Mouse (Mus musculus): ENCODE results near the gene Smarcc1. TPM values are rescaled to one million over a fixed set of nuclear protein-coding genes. Genes with fewer than 3 reads are reported as not detected.
"Not testable (repeated sequence)": the region's sequence is repeated elsewhere in the genome, so short reads cannot be mapped to it uniquely, and the experiment has no call there.

The Smarcc1 gene
- total RNA-seq, 2 experiments from 2014 or later, result 72.1 to 74.1 TPM

DNA sequence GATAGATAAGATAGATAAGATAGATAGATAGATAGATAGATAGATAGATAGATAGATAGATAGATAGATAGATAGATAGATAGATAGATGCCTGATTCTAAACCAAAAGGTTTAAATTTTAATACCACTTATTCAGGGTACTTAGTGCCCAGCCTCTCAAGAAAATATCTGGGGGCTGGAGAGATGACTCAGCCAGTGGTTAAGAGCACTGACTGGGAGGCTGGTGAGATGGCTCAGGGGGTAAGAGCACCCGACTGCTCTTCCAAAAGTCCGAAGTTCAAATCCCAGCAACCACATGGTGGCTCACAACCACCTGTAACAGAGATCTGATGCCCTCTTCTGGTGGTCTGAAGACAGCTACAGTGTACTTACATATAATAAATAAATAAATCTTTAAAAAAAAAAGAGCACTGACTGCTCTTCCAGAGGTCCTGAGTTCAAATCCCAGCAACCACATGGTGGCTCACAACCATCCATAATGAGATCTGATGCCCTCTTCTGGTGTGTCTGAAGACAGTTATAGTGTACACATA, 6.6 kb downstream of the Smarcc1 start:
- DNase-seq (ENCODE audit: extremely low spot score in 1 of 2, low spot score in 2 of 2); intact Hi-C loops (cut with DNase I): not testable (repeated sequence)

DNA sequence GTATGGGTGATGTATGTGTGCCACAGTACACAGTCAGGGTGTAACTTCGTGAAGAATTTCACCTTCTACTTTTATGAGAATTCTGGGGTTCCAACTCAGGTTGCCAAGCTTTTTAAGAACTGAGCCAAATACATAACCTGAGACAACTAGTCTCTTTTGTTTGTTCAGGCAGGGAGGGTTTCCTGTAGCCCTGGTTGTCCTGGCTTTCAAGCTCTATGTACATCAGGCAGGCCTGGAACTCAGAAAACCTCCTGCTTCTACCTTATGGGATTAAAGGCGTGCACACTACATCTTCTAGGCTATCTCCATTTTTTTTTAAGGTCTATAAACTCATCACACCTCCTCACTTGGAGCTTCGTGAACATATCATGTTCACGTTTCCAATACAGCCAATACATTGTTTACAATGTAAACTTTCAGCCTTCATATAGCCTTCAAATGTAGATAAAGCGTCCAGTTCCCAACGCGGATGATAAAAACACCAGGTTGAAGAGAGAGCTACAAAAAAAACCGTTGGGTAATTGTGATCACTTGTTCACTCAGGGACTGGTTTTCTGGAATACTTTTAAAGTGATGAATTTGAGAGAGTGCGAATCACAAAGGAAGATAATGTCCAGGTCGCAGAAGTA, 13.5 kb downstream of the Smarcc1 start:
- DNase-seq (ENCODE audit: extremely low spot score in 1 of 2, low spot score in 2 of 2), result no peak
- intact Hi-C loops (cut with DNase I), result loop anchor here (10.0 kb wide), 1 partner anchor 164 kb away; no protein-coding TSS in a partner anchor

DNA sequence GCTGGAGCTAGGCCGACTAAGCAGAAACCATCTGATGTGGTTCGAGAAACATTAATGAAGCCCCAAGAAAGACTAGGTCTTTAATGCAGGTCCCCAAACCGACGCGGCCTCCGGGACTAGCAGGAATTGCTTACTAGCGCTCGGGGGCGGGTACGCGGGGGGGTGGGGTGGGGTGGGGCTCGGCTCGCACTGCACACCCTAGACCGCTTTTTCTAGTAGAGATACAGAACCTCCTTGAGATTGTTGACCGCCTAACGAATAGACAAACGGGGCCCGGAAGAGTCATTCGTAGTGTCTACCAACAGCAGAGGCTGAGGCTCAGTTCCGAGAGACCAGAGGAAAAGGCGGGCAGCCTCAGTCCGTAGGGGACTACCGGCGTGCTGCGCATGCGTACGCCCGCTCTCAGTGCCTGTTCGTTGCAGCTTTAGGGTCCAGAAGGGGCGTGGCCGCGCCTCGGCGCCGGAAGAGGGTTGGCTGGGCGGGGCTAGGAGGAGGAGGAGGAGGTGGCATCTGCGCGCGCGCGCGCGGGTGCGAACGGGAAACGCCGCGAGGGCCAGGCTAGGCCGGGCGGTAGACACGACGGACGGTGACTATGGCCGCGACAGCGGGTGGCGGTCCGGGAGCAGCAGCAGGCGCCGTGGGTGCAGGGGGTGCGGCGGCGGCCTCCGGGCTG, 14.2 kb downstream of the Smarcc1 start:
- intact Hi-C loops (cut with DNase I), result loop anchor here (10.0 kb wide), 1 partner anchor 163 kb away; no protein-coding TSS in a partner anchor
- peak; percentile 98 to 100 for DNase-seq (ENCODE audit: extremely low spot score in 1 of 2, low spot score in 2 of 2)

DNA sequence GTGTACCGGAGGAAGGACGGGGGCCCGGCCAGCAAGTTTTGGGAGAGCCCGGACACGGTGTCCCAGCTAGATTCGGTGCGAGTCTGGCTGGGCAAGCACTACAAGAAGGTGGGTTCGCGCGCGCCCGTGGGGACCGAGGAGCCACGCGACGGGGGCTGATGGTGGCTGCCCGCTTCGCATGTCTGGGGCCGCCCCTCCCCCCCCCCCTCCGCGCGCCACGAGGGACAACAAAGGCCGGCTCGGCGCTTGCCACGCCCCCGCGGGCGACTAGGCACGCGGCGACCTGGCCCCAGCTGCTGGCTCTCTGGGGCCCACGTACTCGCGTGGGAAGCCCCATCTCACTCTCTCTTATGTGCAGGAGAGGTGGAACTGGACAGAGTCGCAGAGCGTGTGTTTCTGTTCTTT, 14.7 kb downstream of the Smarcc1 start:
- intact Hi-C loops (cut with DNase I), result loop anchor here (10.0 kb wide), 1 partner anchor 163 kb away; no protein-coding TSS in a partner anchor
- peak in 1 of 2 experiments; percentile 74 for DNase-seq (ENCODE audit: extremely low spot score in 1 of 2, low spot score in 2 of 2)

GRCm38 (mm10) chr9:110132921-110133320, 15.4 kb downstream of the Smarcc1 start:
- no peak for DNase-seq (ENCODE audit: extremely low spot score in 1 of 2, low spot score in 2 of 2)
- intact Hi-C loops (cut with DNase I), result loop anchor here (10.0 kb wide), 1 partner anchor 162 kb away; no protein-coding TSS in a partner anchor

- no peak for DNase-seq (ENCODE audit: extremely low spot score in 1 of 2, low spot score in 2 of 2)
- intact Hi-C loops (cut with DNase I), result loop anchor here (10.0 kb wide), 1 partner anchor 161 kb away; no protein-coding TSS in a partner anchor
Measured at GRCm38 (mm10) chr9:110134176-110134575, 16.7 kb downstream of the Smarcc1 start.

- DNase-seq (ENCODE audit: extremely low spot score in 1 of 2, low spot score in 2 of 2), result no peak
- intact Hi-C loops (cut with DNase I), result loop anchor here (10.0 kb wide), 1 partner anchor 156 kb away; no protein-coding TSS in a partner anchor
Measured at GRCm38 (mm10) chr9:110139119-110139518, 21.6 kb downstream of the Smarcc1 start.

DNA sequence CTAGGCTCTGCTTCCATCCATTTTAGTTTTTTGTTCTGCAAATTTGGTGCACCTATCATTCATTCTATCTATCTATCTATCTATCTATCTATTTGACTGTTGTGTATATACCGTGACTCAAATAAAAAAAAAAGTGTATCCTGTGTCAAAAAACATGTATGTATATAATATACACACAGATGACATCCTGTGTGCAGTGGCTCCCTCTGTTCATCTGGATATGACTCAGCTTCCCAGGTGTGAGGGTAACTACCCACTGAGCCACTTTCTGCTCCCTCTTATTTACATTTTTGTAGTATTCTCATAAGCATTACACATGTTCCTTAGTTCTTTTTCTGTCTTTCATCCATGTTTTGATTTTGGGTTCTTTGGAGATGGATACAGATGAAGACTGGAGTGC, 24.6 kb downstream of the Smarcc1 start:
- intact Hi-C loops (cut with DNase I), result no loop called here
- DNase-seq (ENCODE audit: extremely low spot score in 1 of 2, low spot score in 2 of 2), result no peak

DNA sequence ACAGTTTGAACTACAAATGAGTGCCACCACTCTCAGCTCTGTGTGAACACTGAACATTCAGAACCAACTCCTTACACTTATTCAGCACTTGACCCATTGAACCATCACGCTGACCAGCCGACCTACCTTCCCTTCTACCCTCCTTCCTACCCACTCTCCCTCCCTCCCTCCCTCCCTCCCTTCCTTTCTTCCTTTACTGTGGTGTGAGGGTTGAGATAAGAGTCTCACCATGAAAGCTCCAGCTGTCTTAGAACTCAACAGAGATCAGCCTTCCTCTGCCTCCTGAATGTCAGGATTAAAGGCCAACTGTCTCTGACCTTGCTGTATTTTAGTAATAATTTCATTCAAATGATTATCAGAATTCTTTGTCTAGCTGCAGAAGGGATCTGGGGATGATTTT, 31.1 kb downstream of the Smarcc1 start:
- intact Hi-C loops (cut with DNase I), result no loop called here
- DNase-seq (ENCODE audit: extremely low spot score in 1 of 2, low spot score in 2 of 2), result no peak

GRCm38 (mm10) chr9:110159036-110159435, 41.5 kb downstream of the Smarcc1 start:
- peak; percentile 8 to 31 for DNase-seq (ENCODE audit: extremely low spot score in 1 of 2, low spot score in 2 of 2)
- intact Hi-C loops (cut with DNase I), result no loop called here

DNA sequence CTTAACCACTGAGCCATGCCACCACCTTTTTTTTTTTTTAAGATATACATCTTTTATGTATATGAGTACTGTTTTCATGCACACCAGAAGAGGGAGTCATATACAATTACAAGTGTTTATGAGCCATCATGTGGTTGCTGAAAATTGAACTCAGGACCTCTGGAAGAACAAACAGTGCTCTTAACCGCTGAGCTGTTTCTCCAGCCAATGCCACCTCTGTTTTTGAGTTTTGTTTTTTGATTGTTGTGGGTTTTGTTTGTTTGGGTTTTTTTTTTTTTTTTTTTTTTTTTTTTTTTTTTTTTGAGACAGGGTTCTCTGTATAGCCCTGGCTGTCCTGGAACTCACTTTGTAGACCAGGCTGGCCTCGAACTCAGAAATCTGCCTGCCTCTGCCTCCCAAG, 43.0 kb downstream of the Smarcc1 start:
- intact Hi-C loops (cut with DNase I); DNase-seq (ENCODE audit: extremely low spot score in 1 of 2, low spot score in 2 of 2): not testable (repeated sequence)

DNA sequence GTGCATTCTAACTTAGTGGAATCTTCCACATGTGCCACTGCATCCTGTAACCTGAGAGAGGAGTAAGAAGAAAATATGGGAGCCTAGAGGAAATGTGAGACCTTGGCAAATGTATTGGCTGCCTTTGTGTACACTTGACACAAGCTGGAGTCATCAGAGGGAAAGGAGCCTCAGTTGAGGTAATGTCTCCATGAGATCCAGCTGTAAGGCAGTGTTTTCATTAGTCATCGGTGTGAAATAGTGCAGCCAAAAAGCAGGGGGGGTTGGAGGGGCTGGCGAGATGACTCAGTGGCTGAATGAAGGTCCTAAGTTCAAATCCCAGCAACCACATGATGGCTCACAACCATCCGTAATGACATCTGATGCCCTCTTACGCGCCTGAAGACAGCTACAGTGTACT, 44.9 kb downstream of the Smarcc1 start:
- no peak for DNase-seq (ENCODE audit: extremely low spot score in 1 of 2, low spot score in 2 of 2)
- intact Hi-C loops (cut with DNase I), result no loop called here

- no peak for DNase-seq (ENCODE audit: extremely low spot score in 1 of 2, low spot score in 2 of 2)
- intact Hi-C loops (cut with DNase I), result no loop called here
Measured at GRCm38 (mm10) chr9:110163071-110163470, 45.6 kb downstream of the Smarcc1 start.

DNA sequence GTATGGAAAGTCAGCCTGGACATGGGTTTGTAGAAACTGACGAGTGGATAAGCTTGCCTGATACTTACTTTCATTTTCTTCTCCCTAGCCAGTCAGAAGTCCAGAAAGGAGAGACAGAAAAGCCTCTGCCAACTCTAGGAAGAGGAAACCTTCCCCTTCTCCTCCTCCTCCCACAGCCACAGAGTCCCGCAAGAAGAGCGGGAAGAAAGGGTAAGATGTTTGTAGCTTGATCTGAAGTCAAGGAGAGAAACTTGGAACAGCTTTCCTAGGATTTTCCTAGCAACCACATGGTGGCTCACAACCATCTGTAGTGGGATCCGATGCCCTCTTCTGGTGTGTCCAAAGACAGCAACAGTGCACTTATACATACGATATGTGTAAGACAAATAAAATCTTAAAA, 53.4 kb downstream of the Smarcc1 start:
- no peak for DNase-seq (ENCODE audit: extremely low spot score in 1 of 2, low spot score in 2 of 2)
- intact Hi-C loops (cut with DNase I), result loop anchor here (5.0 kb wide), 1 partner anchor 126 kb away; no protein-coding TSS in a partner anchor

- intact Hi-C loops (cut with DNase I), result loop anchor here (5.0 kb wide), 1 partner anchor 97 kb away; no protein-coding TSS in a partner anchor
- DNase-seq (ENCODE audit: extremely low spot score in 1 of 2, low spot score in 2 of 2), result no peak
Measured at GRCm38 (mm10) chr9:110199870-110200269, 82.4 kb downstream of the Smarcc1 start.

DNA sequence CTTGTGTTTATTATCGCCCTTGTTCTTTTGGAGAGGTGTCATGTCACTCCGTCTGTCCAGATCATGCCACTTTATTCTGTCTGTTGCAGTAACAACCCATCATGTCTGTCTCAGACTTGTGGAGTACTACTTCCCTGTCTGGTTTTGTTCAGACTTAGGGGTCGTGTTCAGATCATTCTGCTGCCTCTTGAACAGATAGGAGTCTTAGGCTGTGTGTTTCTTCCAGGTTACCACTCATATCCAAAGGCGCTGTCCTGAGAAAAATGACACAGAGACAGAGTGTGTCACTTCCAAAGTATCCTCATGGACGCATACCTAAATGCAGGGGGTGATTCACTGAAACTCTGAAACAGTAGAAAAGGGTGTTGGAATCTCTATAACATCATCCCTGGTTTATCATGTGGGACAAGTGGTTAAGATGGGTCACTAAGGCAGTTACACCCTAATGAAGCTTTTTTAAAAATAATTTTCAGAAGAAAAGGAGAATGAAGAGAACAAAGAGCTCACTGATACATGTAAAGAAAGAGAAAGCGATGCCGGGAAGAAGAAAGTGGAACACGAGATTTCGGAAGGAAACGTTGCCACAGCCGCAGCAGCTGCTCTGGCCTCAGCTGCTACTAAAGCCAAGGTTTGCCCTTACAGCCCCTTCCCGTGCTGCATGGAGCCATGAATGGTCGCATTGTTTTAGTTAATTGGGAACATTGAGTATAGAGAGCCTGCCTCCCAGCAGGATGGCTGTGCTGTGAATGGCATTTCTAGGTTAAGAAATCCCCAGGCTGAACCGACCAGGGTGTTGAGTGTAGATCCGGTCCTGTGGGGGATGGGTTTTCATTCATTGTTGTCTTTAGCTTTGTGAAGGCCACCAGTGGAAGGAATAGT, 88.3 kb downstream of the Smarcc1 start:
- intact Hi-C loops (cut with DNase I), result no loop called here

GRCm38 (mm10) chr9:110206437-110206836, 88.9 kb downstream of the Smarcc1 start:
- intact Hi-C loops (cut with DNase I), result no loop called here
- no peak for DNase-seq (ENCODE audit: extremely low spot score in 1 of 2, low spot score in 2 of 2)

More for the DNA sequence above, 88.3 kb downstream of the Smarcc1 start:
- peak; percentile 45 to 78 for DNase-seq (ENCODE audit: extremely low spot score in 1 of 2, low spot score in 2 of 2)

DNA sequence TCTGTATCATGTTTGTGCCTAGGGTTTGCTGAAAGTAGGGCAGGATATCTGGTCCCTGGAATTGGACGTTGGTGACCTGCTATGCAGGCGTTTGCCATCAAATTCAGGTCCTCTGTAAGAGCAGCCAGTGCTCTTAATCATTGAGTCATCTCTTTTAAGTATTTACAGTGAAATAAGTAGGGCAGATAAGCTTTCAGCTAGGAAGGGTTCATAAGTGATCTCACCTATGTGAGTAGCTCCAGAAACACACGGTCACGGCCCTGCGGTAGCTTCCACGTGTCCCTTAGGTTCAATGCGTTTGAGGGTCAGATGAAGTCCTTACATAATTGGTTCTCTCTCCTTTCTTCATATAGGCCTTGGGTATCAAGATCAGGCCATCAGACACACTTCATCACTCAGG, 90.8 kb downstream of the Smarcc1 start:
- DNase-seq (ENCODE audit: extremely low spot score in 1 of 2, low spot score in 2 of 2), result no peak
- intact Hi-C loops (cut with DNase I), result no loop called here

DNA sequence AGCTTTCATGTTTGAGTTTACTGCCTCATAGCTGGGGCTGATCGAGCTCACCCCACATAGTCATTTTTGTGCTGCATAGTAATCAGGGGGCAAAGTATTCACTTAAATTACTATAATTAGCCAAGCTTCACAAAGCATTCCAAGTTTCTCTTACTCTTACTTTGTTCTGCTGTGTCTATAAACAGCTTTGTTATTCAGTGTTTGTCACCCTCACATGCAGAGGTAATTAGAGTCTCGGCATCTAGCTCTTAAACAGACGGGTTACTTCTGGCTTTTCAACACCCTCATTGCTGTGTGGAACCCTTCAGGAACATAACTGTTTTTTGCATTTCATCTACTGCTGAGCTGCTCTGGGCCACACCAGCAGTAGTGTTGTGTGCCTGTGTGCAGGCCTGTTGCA, 91.5 kb downstream of the Smarcc1 start:
- intact Hi-C loops (cut with DNase I), result no loop called here
- no peak for DNase-seq (ENCODE audit: extremely low spot score in 1 of 2, low spot score in 2 of 2)
